Mouse (Mus musculus): ENCODE data around the gene Nanos3.

Gene Nanos3

GRCm38 (mm10) chr8:84185117-84185516, at the start of gene Nanos3:
Nanos3 (minus strand) TSS chr8:84185217.
- DNase-seq (ENCODE audit: low spot score), result no peak

- DNase-seq (ENCODE audit: low spot score), result no peak
These were observed 48.0 kb upstream of the Nanos3 start for GRCm38 (mm10) chr8:84233055-84233454.

- peak; percentile 16 for DNase-seq (ENCODE audit: low spot score)
These were observed 45.7 kb upstream of the Nanos3 start for GRCm38 (mm10) chr8:84230735-84231134.

- peak; percentile 10 for DNase-seq (ENCODE audit: low spot score)
These were observed 38.5 kb upstream of the Nanos3 start for GRCm38 (mm10) chr8:84223322-84224029.

GRCm38 (mm10) chr8:84222566-84223165, 37.6 kb upstream of the Nanos3 start:
- DNase-seq (ENCODE audit: low spot score), result no peak

DNA sequence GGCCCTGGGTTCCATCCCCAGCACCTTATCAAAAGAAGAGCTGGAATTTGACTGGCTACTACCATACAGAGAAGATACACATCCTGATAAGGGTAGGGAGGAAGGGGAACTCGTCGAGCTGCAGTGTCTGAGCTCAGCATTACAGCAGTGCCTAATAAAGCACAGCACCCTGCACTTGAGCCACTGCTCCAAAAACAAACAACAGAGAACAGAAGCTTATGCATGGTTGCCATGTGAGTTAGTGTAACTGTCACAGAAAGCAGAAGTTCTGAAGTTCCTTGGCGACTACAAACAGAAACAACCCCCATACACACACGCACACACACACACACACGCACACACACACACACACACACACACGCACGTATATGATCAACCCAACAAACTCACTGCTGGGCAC, 35.1 kb upstream of the Nanos3 start:
- no peak for DNase-seq (ENCODE audit: low spot score)

DNA sequence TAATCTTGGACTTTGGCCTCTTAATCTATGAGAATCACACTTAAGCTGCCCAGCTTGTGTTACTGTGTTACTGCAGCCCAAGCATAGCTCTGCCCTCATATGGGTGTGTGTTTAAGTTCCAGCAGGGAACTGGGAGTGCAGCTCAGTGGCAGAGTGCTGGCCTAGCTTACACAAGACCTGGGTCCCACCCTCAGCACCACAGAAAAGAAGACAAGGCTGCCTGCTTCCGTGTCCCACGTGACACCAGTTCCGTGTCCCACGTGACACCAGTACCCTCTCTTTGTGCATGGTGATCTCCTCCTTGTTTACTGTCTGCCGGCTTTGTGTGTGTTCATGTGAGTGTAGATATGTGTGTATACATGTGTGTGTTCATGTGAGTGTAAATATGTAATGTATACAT, 33.1 kb upstream of the Nanos3 start:
- DNase-seq (ENCODE audit: low spot score), result no peak

DNA sequence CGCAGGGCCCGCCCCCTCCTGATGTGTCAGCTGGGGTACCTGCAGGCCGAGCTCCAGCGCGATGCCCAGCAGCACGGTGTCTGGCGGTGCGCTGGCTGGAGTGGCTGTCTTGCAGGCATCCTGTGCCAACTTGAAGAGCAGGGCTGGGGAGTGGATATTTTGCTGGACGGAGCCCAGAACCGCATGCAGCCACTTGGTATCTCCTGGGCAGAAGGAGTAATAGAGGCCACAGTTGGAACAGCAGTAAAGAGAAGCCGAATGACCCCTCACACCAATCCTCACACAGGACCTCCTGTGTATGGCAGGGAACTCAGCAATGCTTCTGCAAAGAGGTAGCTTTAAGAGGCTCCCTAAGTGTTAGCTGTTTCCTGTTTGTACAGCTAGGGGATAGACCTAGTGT, 32.2 kb upstream of the Nanos3 start:
- no peak for DNase-seq (ENCODE audit: low spot score)

GRCm38 (mm10) chr8:84213277-84213676, 28.3 kb upstream of the Nanos3 start:
- no peak for DNase-seq (ENCODE audit: low spot score)

DNA sequence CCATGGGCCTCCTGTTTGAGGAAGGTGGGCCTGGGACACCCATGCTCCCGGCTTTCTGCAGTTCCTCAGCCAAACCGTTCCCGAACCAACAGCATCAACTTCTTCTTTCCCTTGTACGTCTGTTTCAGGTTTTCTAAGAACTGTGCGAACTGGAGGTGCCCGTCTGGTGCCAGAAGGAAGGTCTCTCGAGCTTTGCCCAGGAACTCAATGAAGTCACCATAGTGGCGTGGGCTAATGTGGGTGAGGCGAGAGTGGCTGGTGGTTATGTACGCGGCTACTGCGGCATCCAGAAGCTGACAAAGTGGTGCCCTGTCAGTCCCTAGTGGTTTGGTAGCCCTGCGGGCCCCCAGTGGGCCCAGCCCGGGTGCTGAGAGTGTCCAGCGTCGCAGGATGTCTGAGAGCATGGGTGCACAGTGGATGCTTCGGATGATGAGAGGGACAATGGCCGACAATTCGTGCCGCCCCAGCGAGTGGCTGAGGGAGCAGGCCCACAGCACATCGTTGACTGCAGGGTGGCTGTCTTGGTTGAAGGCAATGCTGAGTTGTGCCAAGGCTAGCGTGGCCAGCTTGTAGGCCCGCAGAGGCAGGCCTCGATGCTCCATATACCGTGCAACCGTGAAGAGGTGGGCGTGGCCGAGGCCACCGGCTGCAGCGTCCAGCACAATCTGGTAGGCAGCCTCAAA, 27.0 kb upstream of the Nanos3 start:
- DNase-seq (ENCODE audit: low spot score), result no peak

GRCm38 (mm10) chr8:84211202-84211601, 26.2 kb upstream of the Nanos3 start:
- no peak for DNase-seq (ENCODE audit: low spot score)

DNA sequence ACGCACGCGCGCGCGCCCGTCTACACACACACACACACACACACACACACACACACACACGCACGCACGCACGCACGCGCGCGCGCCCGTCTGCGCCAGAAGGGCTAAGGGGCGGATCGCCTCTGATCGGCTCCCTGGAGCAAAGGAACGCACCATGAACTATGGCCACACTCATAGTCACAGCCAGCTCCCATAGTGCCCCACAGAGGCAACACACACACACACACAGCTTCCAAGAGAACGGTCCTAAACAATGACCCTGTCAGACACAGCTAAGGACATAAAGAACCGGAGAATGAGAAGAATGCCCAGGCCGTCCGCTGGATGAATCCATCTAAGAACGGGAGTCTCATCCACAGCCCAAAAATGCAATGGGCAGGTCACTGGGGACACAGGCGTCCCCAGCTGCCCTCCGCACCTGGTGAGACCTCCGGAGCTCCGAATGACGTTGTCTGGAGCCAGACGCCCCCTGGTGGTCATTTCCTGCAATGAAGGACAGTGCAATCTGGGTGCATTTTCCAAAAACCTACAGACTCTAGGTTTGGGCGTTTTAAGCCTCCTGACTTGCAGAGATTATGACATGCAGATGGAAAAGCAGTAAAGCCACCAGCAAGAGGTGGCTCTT, 25.3 kb upstream of the Nanos3 start:
- DNase-seq (ENCODE audit: low spot score), result peak; percentile 89

- no peak for DNase-seq (ENCODE audit: low spot score)
These were observed 23.7 kb upstream of the Nanos3 start for GRCm38 (mm10) chr8:84208381-84209380.

GRCm38 (mm10) chr8:84207811-84208210, 22.8 kb upstream of the Nanos3 start:
- no peak for DNase-seq (ENCODE audit: low spot score)

DNA sequence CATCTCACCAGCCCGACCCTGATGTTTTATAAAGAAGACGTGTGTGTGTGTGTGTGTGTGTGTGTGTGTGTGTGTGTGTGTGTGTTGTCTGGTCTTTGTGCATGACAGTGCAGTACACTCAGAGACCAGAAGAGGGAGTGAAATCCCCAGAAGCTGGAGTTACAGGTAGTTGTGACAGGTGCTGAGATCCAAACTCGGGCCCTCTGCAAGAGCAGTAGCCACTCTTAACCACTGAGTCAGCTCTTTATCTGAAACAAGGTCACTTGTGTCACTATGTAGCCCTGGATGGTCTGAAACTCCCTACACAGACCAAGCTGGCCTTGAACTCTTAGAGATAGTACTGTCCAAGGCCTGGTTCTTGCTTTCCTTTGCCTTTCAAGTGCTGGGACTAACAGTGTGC, 21.6 kb upstream of the Nanos3 start:
- DNase-seq (ENCODE audit: low spot score), result no peak

GRCm38 (mm10) chr8:84205073-84205472, 20.1 kb upstream of the Nanos3 start:
- DNase-seq (ENCODE audit: low spot score), result no peak

DNA sequence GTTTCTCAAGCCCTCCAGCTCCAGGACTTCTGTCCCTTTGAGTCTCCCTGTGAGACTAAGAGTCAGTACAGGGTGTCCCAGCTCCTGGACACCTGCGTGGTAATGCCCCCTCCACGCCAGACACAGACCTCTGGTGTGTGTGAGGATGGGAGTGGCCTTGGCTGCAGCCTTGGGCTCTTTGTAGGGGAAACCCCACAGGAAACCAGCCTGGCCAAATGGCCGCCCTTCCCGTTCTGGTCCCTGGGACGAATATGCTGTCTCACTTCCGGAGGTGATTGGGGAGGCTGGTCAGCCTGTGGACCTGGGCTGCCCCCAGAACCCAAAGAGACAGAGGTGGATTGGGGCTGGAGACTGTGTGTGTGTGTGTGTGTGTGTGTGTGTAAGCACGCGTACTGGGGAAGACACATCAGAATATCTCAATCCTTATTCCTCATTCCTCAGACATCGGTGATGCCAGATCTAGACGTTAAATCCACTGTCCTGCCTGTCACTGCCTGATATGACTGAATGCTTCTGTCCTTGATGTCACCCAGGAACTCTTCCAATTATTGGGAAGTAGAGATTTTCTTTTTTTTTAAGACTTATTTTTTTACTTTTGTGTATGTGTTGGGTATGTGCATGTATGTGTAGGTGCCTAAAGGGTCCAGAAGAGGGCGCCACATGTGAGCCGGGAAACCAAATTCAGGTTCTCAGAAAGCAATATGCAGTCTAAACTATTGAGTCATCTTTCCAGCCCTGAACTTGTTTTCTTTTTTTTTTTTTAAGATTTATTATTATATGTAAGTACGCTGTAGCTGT, 19.2 kb upstream of the Nanos3 start:
- DNase-seq (ENCODE audit: low spot score), result peak; percentile 44

DNA sequence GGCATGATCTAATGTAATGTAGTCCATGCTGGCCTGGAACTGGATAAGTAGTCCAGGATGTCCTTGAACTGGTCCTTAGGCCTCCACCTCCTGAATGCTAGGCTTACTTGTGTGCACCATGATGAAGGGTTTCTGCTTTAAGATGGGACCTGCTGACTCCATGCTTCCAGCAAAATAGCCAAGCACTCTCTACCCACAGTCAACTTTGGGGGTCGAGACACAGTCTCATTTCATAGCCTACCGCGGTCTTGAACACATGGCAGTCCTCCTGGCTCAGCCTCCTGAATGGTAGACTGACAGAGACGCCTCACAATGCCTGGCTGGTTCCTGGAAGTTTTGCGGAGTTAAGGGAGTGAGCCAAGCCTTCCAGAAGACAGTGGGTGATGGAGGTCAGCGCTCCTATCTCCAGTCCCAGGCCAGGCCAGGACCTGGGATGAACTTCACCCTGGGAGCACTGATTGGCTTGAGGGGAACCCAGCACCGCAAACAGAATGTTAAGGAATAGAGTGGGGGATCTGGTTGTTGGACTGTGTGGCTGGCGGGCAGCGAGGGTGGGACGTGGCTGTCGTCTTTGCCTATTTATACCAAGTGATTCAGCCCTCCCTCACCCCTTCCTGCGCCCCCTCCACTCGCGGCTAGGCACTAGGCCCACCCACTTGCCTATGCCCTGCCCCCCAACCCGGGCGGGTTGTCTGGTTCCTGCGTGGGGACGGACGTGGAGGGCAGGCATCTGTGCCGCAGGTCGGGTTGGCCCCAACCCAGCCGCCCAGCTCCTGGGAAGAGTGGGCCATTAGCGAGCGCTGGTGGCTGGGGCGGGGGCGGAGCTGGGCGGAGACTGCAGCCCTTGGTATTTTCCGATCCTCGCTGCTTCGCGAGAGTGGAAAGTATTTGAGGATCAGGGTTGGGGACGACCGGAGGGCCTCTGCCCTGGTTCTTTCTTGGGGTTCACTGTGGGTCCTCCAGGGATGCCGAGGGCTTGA, 18.2 kb upstream of the Nanos3 start:
- DNase-seq (ENCODE audit: low spot score), result peak; percentile 80

DNA sequence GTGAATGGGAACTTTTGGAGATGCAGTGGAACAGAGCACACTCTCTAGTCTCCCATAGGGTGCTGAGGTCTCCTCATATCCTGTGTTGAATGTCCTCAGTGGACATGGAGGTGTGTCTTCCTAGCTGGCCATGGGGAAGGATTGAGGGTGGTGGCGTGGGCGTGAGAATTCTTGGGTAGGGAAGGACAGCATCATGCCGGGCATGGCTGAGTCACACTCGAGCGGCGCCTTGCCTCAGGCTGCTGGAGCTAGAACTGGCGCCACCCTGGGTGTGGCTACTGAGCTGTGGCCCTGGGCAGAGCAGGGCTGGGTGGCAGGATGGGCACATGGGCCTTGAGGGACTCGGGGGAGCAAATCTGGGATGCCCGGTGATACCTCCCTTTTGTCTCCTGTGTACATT, 17.4 kb upstream of the Nanos3 start:
- DNase-seq (ENCODE audit: low spot score), result no peak

All from embryo, embryonic 10.5 days (tissue).